Mouse (Mus musculus): ENCODE data around the gene Cdyl2.

The Cdyl2 gene

GRCm38 (mm10) chr8:116732684-116733647 is at the start of gene Cdyl2:
Gene Cdyl2, minus strand, starts transcription at chr8:116732991.
- DNase-seq (ENCODE audit: low read depth, low spot score), result peak; percentile 80

DNA sequence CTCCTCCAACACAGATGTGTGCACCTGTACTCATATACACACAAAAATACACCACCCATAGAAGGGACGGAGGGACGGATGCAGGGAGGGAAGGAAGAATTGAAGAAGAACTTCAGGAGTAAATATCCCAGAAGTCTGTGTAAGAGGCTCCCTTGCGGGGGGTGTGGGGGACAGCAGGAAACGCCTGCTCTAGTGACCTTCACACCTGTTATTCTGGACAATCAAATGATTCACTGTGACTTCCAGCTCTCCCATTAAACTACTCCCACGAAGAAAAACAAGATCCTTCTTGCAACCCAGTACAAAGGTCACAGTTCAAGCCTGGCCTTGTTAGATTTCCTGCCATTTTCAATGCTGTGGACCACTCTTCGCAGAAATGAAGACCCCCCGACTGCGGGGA is 47.8 kb upstream of the Cdyl2 start:
- DNase-seq (ENCODE audit: low read depth, low spot score), result no peak

DNA sequence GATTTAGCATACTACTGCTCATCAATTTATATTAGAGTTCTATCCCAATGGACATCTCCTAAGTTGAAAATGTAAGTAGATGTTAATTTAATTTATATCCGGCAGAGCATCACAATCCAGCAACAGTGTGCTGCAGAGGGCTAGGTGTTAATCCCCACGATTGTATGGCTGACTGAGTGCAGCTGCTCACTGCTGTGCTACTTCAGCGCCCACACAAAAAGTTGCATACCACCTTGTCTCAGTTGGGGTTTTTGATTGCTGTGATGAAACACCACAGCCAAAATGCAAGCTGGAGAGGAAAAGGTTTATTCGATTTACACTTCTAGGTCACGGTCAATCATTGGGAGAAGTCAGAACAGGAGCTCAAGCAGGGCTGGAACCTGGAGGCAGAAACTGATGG is 41.4 kb upstream of the Cdyl2 start:
- no peak for DNase-seq (ENCODE audit: low read depth, low spot score)

- DNase-seq (ENCODE audit: low read depth, low spot score), result peak; percentile 10
These were observed 39.9 kb upstream of the Cdyl2 start for GRCm38 (mm10) chr8:116772727-116773126.

DNA sequence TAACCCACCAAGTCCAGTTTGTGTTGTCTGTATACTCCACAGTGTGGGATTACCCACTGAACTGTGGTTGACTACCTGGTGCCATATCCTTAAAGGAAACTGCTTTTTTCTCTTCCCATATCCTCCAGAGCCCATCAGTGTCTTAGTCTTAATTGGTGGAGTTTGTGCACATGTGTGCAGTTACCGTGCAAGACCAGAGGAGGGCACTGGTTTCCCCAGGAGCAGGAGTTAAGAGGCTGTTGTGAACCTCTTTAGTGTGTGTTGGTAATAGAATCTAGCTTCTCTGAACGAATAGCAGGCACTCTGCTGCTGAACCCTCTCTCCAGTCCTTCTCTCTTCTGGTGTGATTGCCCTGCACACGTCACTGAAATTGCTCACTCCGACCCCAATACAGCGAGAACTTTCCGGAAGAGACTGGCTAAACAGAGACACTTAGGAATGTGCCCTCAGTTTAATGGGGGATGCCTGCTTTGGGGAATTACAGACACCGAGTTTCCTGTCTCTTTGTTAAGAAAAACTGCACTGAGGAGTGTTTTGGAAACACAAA is 39.1 kb upstream of the Cdyl2 start:
- DNase-seq (ENCODE audit: low read depth, low spot score), result peak; percentile 86

DNA sequence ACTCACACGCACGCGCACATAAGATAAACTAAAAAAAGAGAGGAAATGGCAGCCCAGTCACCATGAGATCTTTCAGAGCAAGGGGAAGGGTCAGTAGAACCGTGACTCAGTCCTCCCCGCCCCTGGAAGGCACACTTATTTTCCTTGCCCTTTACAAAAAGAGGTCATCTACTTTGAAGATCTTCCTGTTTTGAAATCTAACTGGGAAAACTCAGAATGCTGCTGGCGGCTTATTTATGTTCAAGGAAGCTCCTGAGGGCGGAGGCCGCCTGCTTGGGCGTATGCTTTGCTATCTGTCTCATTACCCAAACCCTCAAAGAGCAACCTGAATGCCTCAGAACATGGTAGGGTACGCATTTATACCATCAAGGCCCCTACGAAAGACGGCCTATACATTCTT is 38.0 kb upstream of the Cdyl2 start:
- DNase-seq (ENCODE audit: low read depth, low spot score), result no peak

- DNase-seq (ENCODE audit: low read depth, low spot score), result no peak
These were observed 23.4 kb upstream of the Cdyl2 start for GRCm38 (mm10) chr8:116756174-116756573.

DNA sequence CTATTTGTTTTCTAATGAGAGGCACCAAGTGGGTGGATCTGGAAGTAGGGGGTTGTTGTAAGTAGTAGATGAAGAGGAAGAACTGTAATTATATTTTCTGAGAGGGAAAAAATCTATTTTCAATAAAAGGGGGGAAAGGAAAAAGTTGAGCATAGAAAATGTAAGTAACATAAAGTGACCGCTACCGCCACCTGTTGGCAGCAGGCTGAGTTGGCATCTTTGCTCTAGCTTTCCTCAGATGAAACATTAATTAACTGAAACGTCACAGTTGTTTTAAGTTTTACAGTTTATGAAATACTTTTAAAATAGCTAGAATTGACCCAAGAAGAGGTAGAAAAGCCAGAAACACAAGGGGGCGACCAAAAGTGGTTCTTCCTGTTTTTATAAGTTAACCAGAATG is 22.8 kb upstream of the Cdyl2 start:
- peak; percentile 53 for DNase-seq (ENCODE audit: low read depth, low spot score)

GRCm38 (mm10) chr8:116740726-116741125 is 7.9 kb upstream of the Cdyl2 start:
- DNase-seq (ENCODE audit: low read depth, low spot score), result no peak

GRCm38 (mm10) chr8:116735306-116735705 is 2.5 kb upstream of the Cdyl2 start:
- DNase-seq (ENCODE audit: low read depth, low spot score), result peak; percentile 65

GRCm38 (mm10) chr8:116734176-116734575 is 1.4 kb upstream of the Cdyl2 start:
- DNase-seq (ENCODE audit: low read depth, low spot score), result no peak

DNA sequence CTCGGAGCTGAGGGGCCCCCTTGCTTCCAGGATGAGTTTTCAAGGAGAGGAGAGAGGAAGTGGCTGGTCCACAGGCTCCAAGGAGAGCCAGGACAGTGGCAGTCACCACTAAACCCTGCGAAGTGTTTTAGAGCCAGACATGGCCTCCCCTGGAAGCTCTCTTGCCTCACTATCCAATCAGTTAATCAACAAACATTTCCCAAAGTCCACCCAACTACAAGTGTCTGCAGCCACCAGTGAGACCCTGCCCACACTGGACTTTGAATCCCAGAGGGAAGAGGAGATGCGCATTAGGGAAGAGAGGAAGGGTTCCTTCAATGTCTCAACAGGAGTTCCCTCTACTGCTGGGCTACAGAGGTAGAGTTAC is 840 bp upstream of the Cdyl2 start:
- DNase-seq (ENCODE audit: low read depth, low spot score), result no peak

DNA sequence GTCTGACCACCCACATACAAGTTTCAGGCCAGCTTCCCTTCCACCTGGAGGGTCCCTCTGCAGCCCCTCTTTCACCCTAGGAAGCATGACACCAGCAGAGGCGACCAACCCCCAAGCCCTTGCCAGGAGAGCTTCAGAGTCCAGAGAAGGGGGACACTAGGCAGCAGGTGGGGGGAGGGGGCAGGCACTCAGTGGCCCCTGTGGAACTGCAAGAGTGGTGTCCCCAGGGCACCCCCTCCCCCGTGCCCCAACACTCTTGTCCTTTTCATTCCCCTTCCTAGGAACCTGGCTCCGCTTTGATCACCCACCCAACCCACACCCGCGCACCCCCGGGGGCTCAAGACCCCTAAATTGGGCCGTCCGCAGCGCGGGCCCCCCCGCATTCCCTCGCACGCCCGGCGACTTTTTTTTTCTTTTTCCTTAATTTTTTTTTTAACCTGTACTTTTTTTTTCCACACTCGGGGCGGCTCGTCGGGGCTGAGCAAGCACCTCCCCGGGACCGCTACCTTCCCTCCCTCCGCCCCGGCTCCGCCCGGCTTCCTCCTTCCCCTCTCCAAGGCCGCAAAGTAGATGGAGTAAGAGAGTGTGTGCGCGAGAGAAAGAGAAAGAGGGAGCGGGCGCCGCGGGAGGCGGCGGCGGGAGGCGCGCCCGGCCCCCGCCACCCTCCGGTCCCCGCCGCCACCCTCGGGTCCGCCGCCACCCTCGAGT is 661 bp downstream of the Cdyl2 start:
- DNase-seq (ENCODE audit: low read depth, low spot score), result peak; percentile 58

GRCm38 (mm10) chr8:116721451-116721850 is 11.3 kb downstream of the Cdyl2 start:
- no peak for DNase-seq (ENCODE audit: low read depth, low spot score)

GRCm38 (mm10) chr8:116707496-116707895 is 25.3 kb downstream of the Cdyl2 start:
- DNase-seq (ENCODE audit: low read depth, low spot score), result no peak

DNA sequence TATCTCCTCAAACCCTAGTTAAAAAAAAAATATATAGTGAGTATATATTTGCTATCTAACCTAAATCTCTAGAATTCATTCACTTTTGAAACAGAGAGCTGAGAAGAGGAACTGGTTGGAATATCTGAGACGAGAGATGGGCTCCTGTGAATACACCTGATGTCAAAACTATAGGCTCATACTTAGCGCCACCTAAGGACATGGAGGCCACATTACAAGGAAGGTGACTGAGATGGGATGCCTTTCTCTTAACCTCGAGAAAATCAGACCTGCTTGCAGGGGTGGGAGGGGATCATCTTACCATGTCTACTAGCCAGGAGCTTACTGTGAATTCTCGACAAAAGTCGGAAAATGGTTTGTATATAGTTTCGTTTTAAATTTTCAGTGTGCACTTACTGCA is 30.3 kb downstream of the Cdyl2 start:
- DNase-seq (ENCODE audit: low read depth, low spot score), result peak; percentile 93

DNA sequence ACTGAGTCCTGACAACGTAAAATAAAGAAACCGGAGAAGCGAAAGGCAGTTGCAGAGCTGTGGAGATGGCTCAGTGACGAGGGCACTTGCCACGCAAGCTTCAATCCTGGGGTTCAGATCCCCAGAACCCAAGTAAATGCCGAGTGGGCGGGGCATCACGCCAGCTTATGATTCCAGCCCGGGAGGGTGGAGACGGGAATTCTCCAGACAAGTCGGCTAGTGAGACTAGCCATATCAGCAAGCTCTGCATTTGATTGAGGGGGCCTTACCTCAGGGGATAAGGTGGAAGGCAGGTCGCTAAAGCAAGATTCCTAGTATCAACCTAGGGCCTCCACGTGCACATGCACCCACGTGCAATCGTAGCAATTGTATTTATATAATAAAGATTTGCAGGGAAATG is 39.9 kb downstream of the Cdyl2 start:
- peak; percentile 75 for DNase-seq (ENCODE audit: low read depth, low spot score)

DNA sequence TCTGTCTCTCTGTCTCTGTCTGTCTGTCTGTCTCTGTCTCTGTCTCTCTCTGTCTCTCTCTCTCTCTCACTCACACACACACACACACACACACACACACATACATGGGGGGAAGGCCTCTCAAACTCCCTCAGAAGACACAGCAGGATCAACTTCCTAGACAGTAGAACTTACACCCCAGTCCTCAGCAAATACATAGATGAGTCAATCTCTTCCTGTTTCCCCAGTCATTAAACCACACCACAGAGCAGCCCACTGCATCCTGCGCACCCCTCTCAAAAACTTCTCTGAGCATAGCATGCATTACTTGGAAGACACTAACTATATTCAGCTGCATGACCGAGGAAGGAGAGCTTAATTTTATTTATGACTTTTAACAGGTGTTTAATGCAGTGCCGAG is 43.0 kb downstream of the Cdyl2 start:
- DNase-seq (ENCODE audit: low read depth, low spot score), result no peak

GRCm38 (mm10) chr8:116676174-116676573 is 56.6 kb downstream of the Cdyl2 start:
- no peak for DNase-seq (ENCODE audit: low read depth, low spot score)

GRCm38 (mm10) chr8:116673966-116674805 is 58.6 kb downstream of the Cdyl2 start:
- DNase-seq (ENCODE audit: low read depth, low spot score), result peak; percentile 98

DNA sequence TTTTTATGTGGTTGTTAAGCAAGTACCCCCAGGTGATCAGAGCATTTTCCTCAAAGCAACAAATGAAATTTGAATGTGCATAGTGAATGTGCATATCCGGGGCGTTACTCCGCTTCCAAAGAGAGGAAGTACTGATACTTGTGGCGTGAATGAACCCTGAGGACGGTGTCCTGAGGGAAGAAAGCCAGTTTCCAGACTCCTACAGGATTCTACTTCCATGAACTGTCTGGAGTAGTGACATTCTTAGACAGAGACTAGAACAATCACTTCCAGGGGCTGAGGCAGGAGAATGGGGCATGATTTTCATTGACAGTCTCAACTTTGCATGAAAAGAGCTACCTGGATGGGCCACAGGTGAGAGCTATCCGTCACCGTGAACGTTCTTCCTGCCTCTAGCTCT is 59.3 kb downstream of the Cdyl2 start:
- DNase-seq (ENCODE audit: low read depth, low spot score), result peak; percentile 96

- peak; percentile 90 for DNase-seq (ENCODE audit: low read depth, low spot score)
These were observed 59.7 kb downstream of the Cdyl2 start for GRCm38 (mm10) chr8:116673052-116673451.

Data from R1 (cell line).